Mouse (Mus musculus): ENCODE data around the gene Tmem199. TPM values are rescaled to one million over a fixed set of nuclear protein-coding genes. Genes with fewer than 3 reads are reported as not detected.

Gene Tmem199
- polyA plus RNA-seq (2012; rRNA removed), result 10.1 and 13.4 TPM in 2 replicates

DNA sequence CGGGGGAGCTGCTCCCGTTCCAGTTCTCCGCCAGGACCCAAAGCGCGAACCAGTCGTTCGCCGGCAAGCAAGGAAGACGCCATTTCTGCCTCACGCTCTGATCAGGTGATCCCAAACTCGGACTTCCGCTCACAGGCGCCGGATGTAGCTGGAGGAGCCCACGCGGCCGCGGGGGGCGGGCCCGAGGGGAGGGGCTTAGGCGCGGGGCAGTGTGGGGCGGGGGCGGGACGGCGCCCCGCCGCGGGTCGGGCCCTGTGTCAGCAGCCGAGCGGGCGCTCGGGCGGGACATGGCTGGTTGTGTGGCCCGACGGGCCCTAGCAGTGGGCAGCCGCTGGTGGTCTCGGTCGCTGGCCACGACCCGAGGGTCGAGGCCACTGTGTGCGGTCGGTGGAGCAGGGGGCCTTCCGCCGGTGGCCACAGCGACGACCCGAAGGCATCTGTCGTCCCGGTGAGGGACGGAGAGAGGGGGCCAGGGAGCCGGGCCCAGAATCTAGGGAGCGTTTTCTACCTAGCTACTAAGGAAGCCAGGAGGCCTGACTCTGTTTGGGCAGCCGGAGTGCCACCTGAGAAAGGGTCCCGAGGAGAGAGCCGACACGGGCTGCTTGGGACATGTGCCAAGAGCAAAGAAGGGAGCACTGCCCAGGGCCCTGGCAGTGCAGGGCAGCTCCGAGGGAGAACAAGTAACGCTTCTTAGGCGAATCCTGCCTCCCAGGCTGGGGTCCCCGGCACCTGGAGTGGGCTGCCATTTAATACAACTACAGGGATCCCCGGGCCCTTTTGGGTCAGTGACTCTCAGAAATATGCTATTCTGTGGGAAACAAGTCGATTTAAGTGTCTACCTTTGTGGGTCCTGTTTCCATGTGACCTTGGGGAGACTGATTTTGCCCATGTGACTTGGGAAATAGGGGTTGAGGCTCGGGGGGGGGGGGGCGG, at the start of gene Tmem199, which contains the start of gene Poldip2:
TSS of gene Tmem199 (minus strand) at position 148 of the 933 bp plus-strand sequence.
TSS of gene Poldip2 (plus strand) at position 169 of the 933 bp plus-strand sequence.

GRCm38 (mm10) chr11:78550168-78551058, 38.4 kb upstream of the Tmem199 start, which contains the start of gene Tmem97:
Gene Tmem97 (minus strand): TSS chr11:78550777.

GRCm38 (mm10) chr11:78536080-78536689, 24.2 kb upstream of the Tmem199 start, which contains the start of the genes Tnfaip1 and Ift20:
Gene Tnfaip1 (minus strand): TSS chr11:78536332.
Gene Ift20 (plus strand): TSS chr11:78536361.

GRCm38 (mm10) chr11:78502909-78503650, 8.9 kb downstream of the Tmem199 start, which contains the start of gene Sebox:
Gene Sebox (plus strand): TSS chr11:78503447.

GRCm38 (mm10) chr11:78499004-78499403, 13.0 kb downstream of the Tmem199 start, which contains the start of gene Vtn:
Gene Vtn (plus strand): TSS chr11:78499091.

DNA sequence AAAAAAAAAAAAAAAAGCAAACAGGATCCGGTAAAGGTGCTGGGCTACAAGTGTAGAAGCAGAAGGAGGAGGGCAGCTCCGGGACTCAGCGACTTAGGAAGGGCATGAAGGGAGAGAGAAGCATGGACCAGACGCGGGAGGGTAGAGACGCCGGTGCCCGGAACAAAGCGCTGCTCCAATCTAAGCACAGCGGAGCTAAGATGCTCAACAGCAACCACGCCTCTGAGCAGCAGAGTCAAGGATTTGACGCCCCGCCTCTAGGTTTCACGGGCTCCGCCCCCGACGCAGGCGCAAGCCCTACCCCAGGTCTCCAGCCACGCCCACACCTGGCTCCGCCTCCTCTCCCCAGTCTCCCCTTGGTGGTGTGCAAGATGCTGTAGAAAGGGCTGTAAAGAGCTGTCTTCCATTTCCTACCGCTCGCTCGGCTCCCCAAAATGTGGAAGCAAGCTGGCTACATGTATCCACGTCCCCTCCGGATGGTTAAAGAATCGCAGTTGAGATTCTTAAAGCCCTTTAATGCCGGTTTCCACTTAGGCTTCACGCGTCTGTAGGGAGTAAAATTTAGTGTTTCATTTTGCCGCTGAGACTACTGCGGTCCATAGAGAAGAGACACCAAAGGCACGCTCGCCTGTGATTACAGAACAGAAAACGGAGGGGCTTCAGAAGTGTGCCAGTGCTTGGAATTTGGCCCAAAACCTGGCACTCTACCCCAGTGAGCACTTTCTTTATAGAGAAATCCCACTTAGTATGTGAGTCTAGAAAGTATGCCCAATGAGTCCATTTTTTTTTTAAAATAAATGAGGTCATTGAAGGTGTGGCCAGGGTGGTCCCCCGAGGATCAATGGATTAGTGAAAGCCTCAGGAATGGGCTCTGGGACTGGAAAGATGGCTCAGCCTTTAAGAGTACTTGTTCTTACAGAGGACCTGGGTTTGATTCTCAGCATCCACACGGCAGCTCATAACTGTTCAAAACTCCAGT, 14.1 kb downstream of the Tmem199 start, which contains the start of gene Sarm1:
TSS of gene Sarm1 (minus strand) at position 211 of the 979 bp plus-strand sequence.

GRCm38 (mm10) chr11:78465568-78466180, 46.3 kb downstream of the Tmem199 start, which contains the start of gene Slc46a1:
Gene Slc46a1 (plus strand): TSS chr11:78465697.

Other genes starting within 250 kb of the Tmem199 start
- 0.15 and 0.23 TPM in 2 replicates for gene BC030499, start 221.3 kb downstream of the Tmem199 start, polyA plus RNA-seq (2012; rRNA removed)
- 11.1 and 11.4 TPM in 2 replicates for gene Spag5, start 210.6 kb downstream of the Tmem199 start, polyA plus RNA-seq (2012; rRNA removed)
- 67.1 and 68.0 TPM in 2 replicates for gene Aldoc, start 189.2 kb downstream of the Tmem199 start, polyA plus RNA-seq (2012; rRNA removed)
- gene Pigs, start 183.8 kb downstream of the Tmem199 start, polyA plus RNA-seq (2012; rRNA removed), result 107 and 137 TPM in 2 replicates
- 97.4 and 148 TPM in 2 replicates for gene Unc119, start 168.7 kb downstream of the Tmem199 start, polyA plus RNA-seq (2012; rRNA removed)
- not detected in 2 replicates for gene Foxn1, start 125.6 kb downstream of the Tmem199 start, polyA plus RNA-seq (2012; rRNA removed)
- 1.8 TPM in 2 replicates for gene Slc13a2, start 90.0 kb downstream of the Tmem199 start, polyA plus RNA-seq (2012; rRNA removed)
- gene Slc46a1, start 46.5 kb downstream of the Tmem199 start, polyA plus RNA-seq (2012; rRNA removed), result 45.6 and 45.9 TPM in 2 replicates
- gene Sarm1, start 14.4 kb downstream of the Tmem199 start, polyA plus RNA-seq (2012; rRNA removed), result 1.8 and 2.0 TPM in 2 replicates
- 9.1 and 12.5 TPM in 2 replicates for gene Vtn, start 13.1 kb downstream of the Tmem199 start, polyA plus RNA-seq (2012; rRNA removed)
- 1.8 and 2.2 TPM in 2 replicates for gene Sebox, start 8.7 kb downstream of the Tmem199 start, polyA plus RNA-seq (2012; rRNA removed)
- 75.3 and 83.9 TPM in 2 replicates for gene Poldip2, start within 50 bp of the Tmem199 start, polyA plus RNA-seq (2012; rRNA removed)
- gene Tnfaip1, start 24.2 kb upstream of the Tmem199 start, polyA plus RNA-seq (2012; rRNA removed), result 42.6 and 47.1 TPM in 2 replicates
- gene Ift20, start 24.2 kb upstream of the Tmem199 start, polyA plus RNA-seq (2012; rRNA removed), result 115 and 119 TPM in 2 replicates
- gene Tmem97, start 38.6 kb upstream of the Tmem199 start, polyA plus RNA-seq (2012; rRNA removed), result 26.2 and 35.9 TPM in 2 replicates
- gene Nlk, start 185.2 kb upstream of the Tmem199 start, polyA plus RNA-seq (2012; rRNA removed), result 25.1 and 46.5 TPM in 2 replicates
- 55.4 and 62.8 TPM in 2 replicates for gene Ccnq, start 239.6 kb upstream of the Tmem199 start, polyA plus RNA-seq (2012; rRNA removed)